In genomic region chr17:45589844-45590243, GRCm38 (mm10) we compare ENCODE assay signal across 18 mouse cellular contexts. TPM values are rescaled to one million over a fixed set of nuclear protein-coding genes. Genes with fewer than 3 reads are reported as not detected.
DNase-seq lines count a peak whose midpoint lies in the region; ATAC-seq and TF ChIP-seq lines count a peak whose summit lies in the region.
"Had no signal": no experiment of that assay in that cellular context is flagged by ENCODE, and none has a peak within 500 bp of the region (broad histone marks: within the 10 kb centered on the region; RNA-seq: fewer than 3 reads in every experiment).

No protein-coding gene starts in this region.

- no peak overlapping the region for H3K9ac ChIP-seq in midbrain, postnatal 0 days (replicated peaks; ENCODE audit: low read length, poor library complexity, severe bottlenecking)
- H3K9ac ChIP-seq: forebrain, embryonic 15.5 days; hindbrain, embryonic 14.5 days; lung, embryonic 14.5 days had no signal

- H3K4me3 ChIP-seq in gastrocnemius, adult 2 months: no peak overlapping the region
- no peak overlapping the region for H3K4me3 ChIP-seq in midbrain, embryonic 10.5 days
- no peak overlapping the region for H3K4me3 ChIP-seq in midbrain, postnatal 0 days (ENCODE audit: low read depth, low read length)
- peak overlapping the region; percentile 80 for H3K4me3 ChIP-seq in myocyte
- H3K4me3 ChIP-seq: forebrain, embryonic 15.5 days; heart, adult 2 months had no signal

- peaks cover 54% of the 10 kb centered on the region for H3K79me2 ChIP-seq in myocyte (ENCODE audit: control insufficient read depth, insufficient read depth)

- TF ChIP-seq POLR2A in myocyte (IDR thresholded peaks at IDR 0.05; ENCODE audit: insufficient read length, low read depth): peak; percentile 44

- peaks cover 41% of the 10 kb centered on the region for H3K36me3 ChIP-seq in midbrain, embryonic 10.5 days
- no peaks in the 10 kb centered on the region for H3K36me3 ChIP-seq in midbrain, postnatal 0 days (ENCODE audit: insufficient read depth, low read length)
- peaks cover 57% of the 10 kb centered on the region for H3K36me3 ChIP-seq in myocyte (ENCODE audit: control insufficient read depth, insufficient read depth)

- 91% methylated on average over 8 of the region's 8 CpGs for WGBS in midbrain, embryonic 10.5 days
- WGBS in midbrain, postnatal 0 days: 94% methylated on average over 8 of the region's 8 CpGs

- no peak overlapping the region for H3ac ChIP-seq in myocyte (ENCODE audit: control insufficient read depth, insufficient read length)

- peaks cover 8% of the 10 kb centered on the region; the same call in 1 of the 2 replicates for H3K9me3 ChIP-seq in midbrain, embryonic 10.5 days (replicated peaks)
- H3K9me3 ChIP-seq in midbrain, postnatal 0 days (ENCODE audit: low read length): no peaks in the 10 kb centered on the region
- H3K9me3 ChIP-seq: forebrain, embryonic 15.5 days had no signal

- intact Hi-C loops in gastrocnemius, adult 2 months (cut with DNase I): loop anchor here (10.0 kb wide), 2 partner anchors 445 to 565 kb away; partner anchors contain the start of genes Mad2l1bp and Vegfa

- no peak overlapping the region for H3K4me2 ChIP-seq in midbrain, postnatal 0 days (ENCODE audit: low read depth, low read length, poor library complexity, severe bottlenecking)
- no peak overlapping the region for H3K4me2 ChIP-seq in myocyte (ENCODE audit: low read depth)
- H3K4me2 ChIP-seq: forebrain, embryonic 15.5 days; hindbrain, embryonic 14.5 days; lung, embryonic 14.5 days had no signal

- no peak for ATAC-seq in midbrain, postnatal 0 days (ENCODE audit: low FRiP score)
- no peak for ATAC-seq in erythroid progenitor cell, adult 5-6 weeks (replicated peaks; ENCODE audit: low FRiP score, poor library complexity, severe bottlenecking)
- ATAC-seq: forebrain, embryonic 15.5 days had no signal

- peak overlapping the region; percentile 94; the same call in 1 of the 2 replicates for H3K27ac ChIP-seq in gastrocnemius, adult 2 months
- H3K27ac ChIP-seq in midbrain, embryonic 10.5 days (replicated peaks): 0 out of 2 replicates have a peak overlapping the region, but pooled peaks have one; percentile 2
- H3K27ac ChIP-seq in midbrain, postnatal 0 days (ENCODE audit: low read depth, low read length): no peak overlapping the region
- H3K27ac ChIP-seq: forebrain, embryonic 15.5 days; hindbrain, embryonic 14.5 days had no signal

- peaks cover 57% of the 10 kb centered on the region for H3K4me1 ChIP-seq in midbrain, embryonic 10.5 days
- H3K4me1 ChIP-seq in midbrain, postnatal 0 days (ENCODE audit: insufficient read depth, low read length): peaks cover 12% of the 10 kb centered on the region

- DNase-seq in gastrocnemius, adult 2 months: no peak
- no peak for DNase-seq in gastrocnemius, postnatal 25 days
- DNase-seq in midbrain, embryonic 10.5 days (ENCODE audit: low spot score): no peak
- no peak for DNase-seq in midbrain, postnatal 0 days (ENCODE audit: low spot score)
- peak; percentile 80 to 90 for DNase-seq in adrenal gland, postnatal 36 days
- DNase-seq: B cell, adult 2 months; kidney, adult 8-10 months; lung, embryonic 14.5 days; midbrain, embryonic 14.5 days; right cerebral cortex, postnatal 14 days; thymus, postnatal 14 days had no signal

- no peak for TF ChIP-seq CTCF in gastrocnemius, adult 2 months (IDR thresholded peaks at IDR 0.05)
- no peak for TF ChIP-seq CTCF in midbrain, postnatal 0 days (IDR thresholded peaks at IDR 0.05)

- peaks cover 33% of the 10 kb centered on the region for H3K27me3 ChIP-seq in midbrain, embryonic 10.5 days (ENCODE audit: low read depth, poor library complexity, severe bottlenecking)
- H3K27me3 ChIP-seq in midbrain, postnatal 0 days (ENCODE audit: insufficient read depth, low read length): peaks cover 8% of the 10 kb centered on the region
- H3K27me3 ChIP-seq in myocyte (ENCODE audit: control insufficient read depth, insufficient read depth, insufficient read length): no peaks in the 10 kb centered on the region
- H3K27me3 ChIP-seq: forebrain, embryonic 15.5 days had no signal

TF ChIP-seq in myocyte, 11 proteins besides CTCF, POLR2A, EP300 and RAD21:
- peak; percentile 76 for TF ChIP-seq POLR2AphosphoS2 (IDR thresholded peaks at IDR 0.05; ENCODE audit: insufficient read length, low read depth)
- TF ChIP-seq MAX (IDR thresholded peaks at IDR 0.05; ENCODE audit: low read depth): no peak
- no peak for TF ChIP-seq E2F4 (IDR thresholded peaks at IDR 0.05; ENCODE audit: insufficient read depth)
- no peak for TF ChIP-seq CEBPB (IDR thresholded peaks at IDR 0.05; ENCODE audit: insufficient read depth, poor library complexity, severe bottlenecking)

RNA-seq across cellular contexts. Expression of gene Slc29a1, which starts 9.6 kb away (rescaled TPM):
- 10 to 100 TPM; 27.4 to 44.7 TPM for total RNA-seq in gastrocnemius, adult 2 months (2021)
- total RNA-seq in gastrocnemius, postnatal 25 days (2021): 10 to 100 TPM; 41.4 to 42.2 TPM
- polyA plus RNA-seq in midbrain, embryonic 10.5 days (2016; fragmentation: Nextera tagmentation; extraction: Ambion mirVana): 62.9 and 70.6 TPM in 2 replicates
- 45.3 and 82.1 TPM in 2 replicates for total RNA-seq in midbrain, postnatal 0 days (2014; rRNA removed)
- 38.4 TPM in 2 replicates for polyA plus RNA-seq in midbrain, postnatal 0 days (2015; fragmentation: Nextera tagmentation; extraction: Ambion mirVana)
- 100 to 1,000 TPM; 132 to 137 TPM for total RNA-seq in adrenal gland, postnatal 36 days (2021)
- polyA plus RNA-seq in myocyte (2012; fragmentation: generic; extraction: Trizol): 913 TPM
- total RNA-seq in erythroid progenitor cell, adult 5-6 weeks (2015; ENCODE audit: low replicate concordance): 101 and 133 TPM in 2 replicates
- total RNA-seq in erythroid progenitor cell, adult 5-6 weeks (2017; ENCODE audit: low replicate concordance): 108 and 151 TPM in 2 replicates

RNA-seq across cellular contexts. Expression of gene Mymx, which starts 12.1 kb away (rescaled TPM):
- under 1 TPM in 1 of 2 experiments, not detected in 1; 0.36 TPM for total RNA-seq in gastrocnemius, adult 2 months (2021)
- 1 to 10 TPM in 1 of 2 experiments, under 1 TPM in 1; 0.36 to 1.4 TPM for total RNA-seq in gastrocnemius, postnatal 25 days (2021)
- 0.21 and 0.39 TPM in 2 replicates for polyA plus RNA-seq in midbrain, embryonic 10.5 days (2016; fragmentation: Nextera tagmentation; extraction: Ambion mirVana)
- total RNA-seq in midbrain, postnatal 0 days (2014; rRNA removed): not detected in 2 replicates
- polyA plus RNA-seq in midbrain, postnatal 0 days (2015; fragmentation: Nextera tagmentation; extraction: Ambion mirVana): not detected in 2 replicates
- total RNA-seq in adrenal gland, postnatal 36 days (2021): not detected
- polyA plus RNA-seq in myocyte (2012; fragmentation: generic; extraction: Trizol): 576 TPM
- total RNA-seq in erythroid progenitor cell, adult 5-6 weeks (2015; ENCODE audit: low replicate concordance): not detected in 2 replicates
- total RNA-seq in erythroid progenitor cell, adult 5-6 weeks (2017; ENCODE audit: low replicate concordance): not detected in 2 replicates
- total RNA-seq: gastrocnemius, adult 18-20 months; heart, adult 2 months; layer of hippocampus, adult 8-10 months had no signal
- polyA plus RNA-seq: forebrain, embryonic 15.5 days; heart, adult 2 months; hindbrain, embryonic 14.5 days; lung, embryonic 14.5 days; midbrain, embryonic 14.5 days had no signal

RNA-seq across cellular contexts. Expression of gene Hsp90ab1, which starts 16.8 kb away (rescaled TPM):
- 1,000 to 10,000 TPM; 1,106 to 1,162 TPM for total RNA-seq in gastrocnemius, adult 2 months (2021)
- 100 to 1,000 TPM; 839 to 859 TPM for total RNA-seq in gastrocnemius, postnatal 25 days (2021)
- polyA plus RNA-seq in midbrain, embryonic 10.5 days (2016; fragmentation: Nextera tagmentation; extraction: Ambion mirVana): 1,780 and 2,044 TPM in 2 replicates
- 1,063 and 1,068 TPM in 2 replicates for total RNA-seq in midbrain, postnatal 0 days (2014; rRNA removed)
- 1,368 and 1,371 TPM in 2 replicates for polyA plus RNA-seq in midbrain, postnatal 0 days (2015; fragmentation: Nextera tagmentation; extraction: Ambion mirVana)
- total RNA-seq in adrenal gland, postnatal 36 days (2021): 1,000 to 10,000 TPM; 1,888 to 2,360 TPM
- polyA plus RNA-seq in myocyte (2012; fragmentation: generic; extraction: Trizol): 1,606 TPM
- 200 and 204 TPM in 2 replicates for total RNA-seq in erythroid progenitor cell, adult 5-6 weeks (2015; ENCODE audit: low replicate concordance)
- 235 and 237 TPM in 2 replicates for total RNA-seq in erythroid progenitor cell, adult 5-6 weeks (2017; ENCODE audit: low replicate concordance)

RNA-seq across cellular contexts. Expression of gene Slc35b2, which starts 26.2 kb away (rescaled TPM):
- 10 to 100 TPM; 16.0 to 17.3 TPM for total RNA-seq in gastrocnemius, adult 2 months (2021)
- total RNA-seq in gastrocnemius, postnatal 25 days (2021): 10 to 100 TPM; 17.5 to 21.5 TPM
- polyA plus RNA-seq in midbrain, embryonic 10.5 days (2016; fragmentation: Nextera tagmentation; extraction: Ambion mirVana): 122 and 124 TPM in 2 replicates
- total RNA-seq in midbrain, postnatal 0 days (2014; rRNA removed): 91.7 and 113 TPM in 2 replicates
- polyA plus RNA-seq in midbrain, postnatal 0 days (2015; fragmentation: Nextera tagmentation; extraction: Ambion mirVana): 71.8 and 75.3 TPM in 2 replicates
- 10 to 100 TPM; 43.4 to 75.9 TPM for total RNA-seq in adrenal gland, postnatal 36 days (2021)
- 80.1 TPM for polyA plus RNA-seq in myocyte (2012; fragmentation: generic; extraction: Trizol)
- total RNA-seq in erythroid progenitor cell, adult 5-6 weeks (2015; ENCODE audit: low replicate concordance): 15.5 and 18.4 TPM in 2 replicates
- 10.3 and 14.0 TPM in 2 replicates for total RNA-seq in erythroid progenitor cell, adult 5-6 weeks (2017; ENCODE audit: low replicate concordance)

RNA-seq across cellular contexts. Expression of gene Nfkbie, which starts 34.3 kb away (rescaled TPM):
- total RNA-seq in gastrocnemius, adult 2 months (2021): under 1 TPM; 0.36 to 0.43 TPM
- total RNA-seq in gastrocnemius, postnatal 25 days (2021): under 1 TPM; 0.48 to 0.69 TPM
- 8.6 and 9.2 TPM in 2 replicates for polyA plus RNA-seq in midbrain, embryonic 10.5 days (2016; fragmentation: Nextera tagmentation; extraction: Ambion mirVana)
- total RNA-seq in midbrain, postnatal 0 days (2014; rRNA removed): 2.0 and 4.8 TPM in 2 replicates
- polyA plus RNA-seq in midbrain, postnatal 0 days (2015; fragmentation: Nextera tagmentation; extraction: Ambion mirVana): 2.5 and 3.1 TPM in 2 replicates
- total RNA-seq in adrenal gland, postnatal 36 days (2021): 1 to 10 TPM; 3.7 TPM
- polyA plus RNA-seq in myocyte (2012; fragmentation: generic; extraction: Trizol): 7.3 TPM
- total RNA-seq in erythroid progenitor cell, adult 5-6 weeks (2015; ENCODE audit: low replicate concordance): 2.1 and 2.9 TPM in 2 replicates
- total RNA-seq in erythroid progenitor cell, adult 5-6 weeks (2017; ENCODE audit: low replicate concordance): 1.7 and 3.6 TPM in 2 replicates

Comparison
In these comparisons a context has a peak if more than half of its experiments do, and no peak if none do; other contexts are left out.
1. DNase-seq: peak in adrenal gland, postnatal 36 days (2 of 2); none in gastrocnemius, adult 2 months (single experiment), gastrocnemius, postnatal 25 days (single experiment), midbrain, embryonic 10.5 days (single experiment) and midbrain, postnatal 0 days (single experiment).